Mouse (Mus musculus): ENCODE data around the gene Kri1.
"Not testable (repeated sequence)": the region's sequence is repeated elsewhere in the genome, so short reads cannot be mapped to it uniquely, and the experiment has no call there.

Kri1 gene

DNA sequence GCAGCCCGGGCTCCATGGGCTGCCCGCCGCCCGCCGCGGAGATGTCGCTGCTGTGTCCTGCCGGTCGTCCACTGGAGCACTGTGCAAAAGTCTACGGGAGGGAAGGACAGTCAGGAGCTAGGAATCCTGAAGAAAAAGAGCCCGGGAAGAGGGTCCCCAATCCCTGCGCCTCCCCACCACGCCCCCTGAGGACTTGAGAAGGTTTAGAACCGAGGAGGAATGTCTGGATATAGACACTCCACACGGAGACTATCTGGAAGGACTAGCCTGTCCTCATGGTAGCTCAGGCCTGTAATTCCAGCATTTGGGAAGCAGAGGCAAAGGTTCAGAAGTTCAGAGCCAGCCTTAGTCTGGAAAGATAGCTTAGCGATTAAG is 42.7 kb downstream of the Kri1 start:
- intact Hi-C loops (cut with DNase I), result loop anchor here (10.0 kb wide), 1 partner anchor 110 kb away; no protein-coding TSS in a partner anchor

GRCm38 (mm10) chr9:21244428-21245112 is 43.2 kb downstream of the Kri1 start:
- intact Hi-C loops (cut with DNase I), result loop anchor here (10.0 kb wide), 1 partner anchor 110 kb away; no protein-coding TSS in a partner anchor

DNA sequence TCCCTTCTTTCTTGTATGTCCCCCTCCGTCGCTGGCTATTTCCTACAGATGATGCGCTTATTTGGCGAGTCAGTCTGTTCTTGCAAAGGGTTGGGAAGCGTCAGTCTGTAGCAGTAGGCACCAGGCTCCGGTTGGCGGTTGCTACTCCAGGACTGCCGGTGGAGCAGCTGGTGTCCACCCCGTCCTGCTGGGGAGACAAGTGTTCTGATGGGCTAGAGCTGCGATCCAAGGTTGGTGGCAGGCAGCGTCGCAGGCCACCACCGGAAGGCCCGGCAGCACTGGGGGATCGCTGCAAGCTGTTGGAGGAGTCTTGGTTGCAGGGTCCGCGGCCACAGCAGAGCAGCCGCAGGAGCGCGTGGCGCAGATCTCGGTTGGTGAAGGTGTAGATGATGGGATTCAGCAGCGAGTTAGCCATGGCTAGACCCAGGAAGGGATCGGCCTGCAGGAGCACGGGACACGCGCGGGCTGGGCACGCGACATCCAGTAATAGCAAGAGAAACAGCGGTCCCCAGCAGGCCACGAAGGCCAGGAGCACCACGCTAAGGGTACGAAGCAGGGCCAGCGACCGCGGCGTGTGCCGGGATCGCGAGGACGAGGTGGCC is 43.8 kb downstream of the Kri1 start:
- intact Hi-C loops (cut with DNase I), result loop anchor here (10.0 kb wide), 1 partner anchor 111 kb away; no protein-coding TSS in a partner anchor

DNA sequence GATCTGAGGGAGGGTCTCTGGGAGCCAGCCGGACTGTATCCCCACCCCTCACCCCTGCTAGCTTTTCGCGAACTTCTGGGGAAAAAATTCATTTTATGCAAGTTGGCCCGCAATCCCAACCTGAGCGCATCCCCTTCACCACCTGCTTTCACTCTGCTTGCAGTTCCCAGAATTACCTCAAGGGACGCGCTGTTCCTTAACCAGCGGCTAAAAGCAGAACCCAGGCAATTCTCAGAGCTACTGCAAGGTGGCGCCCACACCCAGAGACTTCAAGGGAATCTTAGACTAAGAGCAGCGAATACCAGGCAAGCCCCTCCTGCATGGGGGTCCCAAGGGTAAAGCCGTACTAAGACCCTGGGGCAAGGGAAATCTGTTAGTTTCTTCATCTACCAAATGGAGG is 46.4 kb downstream of the Kri1 start:
- intact Hi-C loops (cut with DNase I), result loop anchor here (10.0 kb wide), 1 partner anchor 113 kb away; no protein-coding TSS in a partner anchor

DNA sequence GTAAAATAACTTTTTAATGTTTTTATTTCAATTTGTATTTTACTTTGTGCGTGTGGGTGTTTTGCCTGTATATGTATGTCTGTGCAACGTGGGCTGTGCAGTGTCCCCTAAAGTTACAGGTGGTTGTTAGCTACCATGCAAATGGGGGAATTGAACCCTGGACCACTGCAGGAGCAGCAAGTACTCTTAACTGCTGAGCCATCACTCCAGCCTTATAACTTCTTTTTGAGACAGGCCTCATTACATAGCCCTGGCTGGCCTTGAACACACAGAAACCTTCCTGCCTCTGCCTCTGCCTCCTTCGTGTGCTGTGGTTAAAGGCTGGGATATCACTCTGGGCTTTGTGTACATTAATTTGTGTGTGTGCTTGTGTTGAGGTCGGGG is 48.3 kb downstream of the Kri1 start:
- intact Hi-C loops (cut with DNase I), result no loop called here

DNA sequence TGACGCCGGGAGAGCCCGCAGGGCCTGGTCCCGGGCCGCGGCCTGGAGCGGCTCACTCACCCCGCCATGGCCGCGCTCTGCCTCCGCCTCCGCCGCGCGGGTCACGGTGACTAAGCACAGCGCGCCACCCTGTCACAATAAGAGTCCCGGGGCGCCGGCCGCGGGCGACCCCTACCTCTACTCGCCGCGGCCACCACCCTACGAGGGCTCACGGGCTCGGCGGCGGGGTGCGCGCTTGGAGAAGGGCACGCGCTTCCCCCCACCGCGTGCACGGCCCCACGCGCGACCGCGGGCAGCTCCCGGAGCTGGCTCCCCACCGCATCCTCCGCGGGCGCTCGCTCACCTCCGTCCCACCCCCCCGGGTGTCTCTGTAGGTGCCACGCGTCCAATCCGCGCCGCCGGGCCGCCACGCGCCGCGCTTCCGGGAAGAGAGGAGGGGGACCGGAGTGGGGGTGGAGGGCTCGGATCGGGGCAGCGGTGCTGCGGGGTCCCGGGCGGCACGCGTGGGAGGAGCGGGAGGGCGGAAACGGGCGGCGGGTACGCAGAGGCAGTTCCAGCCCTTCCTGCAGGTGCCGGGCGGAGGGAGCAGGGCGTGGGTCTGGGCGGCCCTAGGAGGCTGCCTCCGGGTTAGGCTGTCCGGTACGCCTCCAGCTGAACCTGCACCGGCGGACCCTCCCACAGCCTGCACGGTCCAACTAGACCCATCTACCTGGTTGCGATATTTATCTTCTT is 48.9 kb downstream of the Kri1 start, which contains the start of gene Keap1:
Gene Keap1, minus strand, starts transcription at position 629 of the 732 bp plus-strand sequence.
- intact Hi-C loops (cut with DNase I), result no loop called here

GRCm38 (mm10) chr9:21238004-21238732 is 49.6 kb downstream of the Kri1 start:
- intact Hi-C loops (cut with DNase I), result no loop called here

DNA sequence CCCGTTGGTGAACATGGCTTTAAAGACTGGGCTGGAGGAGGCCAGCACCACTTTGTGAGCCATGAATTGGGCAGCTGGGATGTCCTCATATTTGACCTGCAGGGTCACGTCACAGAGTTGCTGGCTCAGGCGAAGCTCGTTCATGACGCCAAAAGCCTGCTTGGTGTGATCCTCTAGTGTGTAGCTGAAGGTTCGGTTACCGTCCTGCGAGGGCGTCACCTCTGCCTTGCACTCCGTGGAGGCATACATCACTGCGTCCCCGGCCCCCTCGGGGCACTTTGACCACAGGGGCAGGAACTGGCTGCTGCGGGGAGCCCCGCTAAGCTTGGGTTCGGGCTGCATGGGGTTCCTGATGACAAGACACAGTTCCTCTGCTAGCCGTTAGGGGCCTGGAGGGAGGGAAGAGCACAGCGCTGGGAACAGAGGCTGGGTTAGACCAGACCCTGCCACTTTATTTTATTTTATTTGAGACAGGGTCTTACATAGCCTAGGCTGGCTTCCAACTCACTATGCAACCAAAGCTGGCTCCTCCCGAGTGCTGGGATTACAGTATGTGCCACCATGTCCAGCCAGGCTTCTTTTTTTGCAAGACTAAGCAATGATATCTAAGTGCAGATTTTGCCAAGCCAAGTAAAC is 50.3 kb downstream of the Kri1 start:
- intact Hi-C loops (cut with DNase I), result no loop called here

- intact Hi-C loops (cut with DNase I), result no loop called here
Observed at GRCm38 (mm10) chr9:21236991-21237367, 50.8 kb downstream of the Kri1 start.

DNA sequence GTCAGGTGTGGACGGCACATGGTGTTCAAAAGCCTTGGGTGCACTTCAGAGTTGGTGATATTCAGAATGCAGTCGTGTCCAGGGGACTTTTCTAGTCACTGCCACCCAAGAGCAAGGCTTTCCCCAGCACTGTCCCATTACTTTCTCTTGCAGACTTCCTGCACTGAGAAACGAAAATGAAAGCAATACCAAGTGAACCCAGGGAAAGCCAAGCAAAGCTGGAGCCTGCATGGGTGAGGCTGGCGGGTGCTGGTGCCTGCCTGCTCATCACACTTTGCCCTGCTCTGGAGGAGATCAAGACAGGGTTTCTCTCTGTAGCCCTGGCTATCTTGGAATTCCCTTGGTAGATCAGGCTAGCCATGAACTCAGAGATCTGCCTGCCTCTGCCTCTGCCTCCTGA is 52.4 kb downstream of the Kri1 start:
- intact Hi-C loops (cut with DNase I), result no loop called here

GRCm38 (mm10) chr9:21233805-21234204 is 54.0 kb downstream of the Kri1 start:
- intact Hi-C loops (cut with DNase I), result no loop called here

DNA sequence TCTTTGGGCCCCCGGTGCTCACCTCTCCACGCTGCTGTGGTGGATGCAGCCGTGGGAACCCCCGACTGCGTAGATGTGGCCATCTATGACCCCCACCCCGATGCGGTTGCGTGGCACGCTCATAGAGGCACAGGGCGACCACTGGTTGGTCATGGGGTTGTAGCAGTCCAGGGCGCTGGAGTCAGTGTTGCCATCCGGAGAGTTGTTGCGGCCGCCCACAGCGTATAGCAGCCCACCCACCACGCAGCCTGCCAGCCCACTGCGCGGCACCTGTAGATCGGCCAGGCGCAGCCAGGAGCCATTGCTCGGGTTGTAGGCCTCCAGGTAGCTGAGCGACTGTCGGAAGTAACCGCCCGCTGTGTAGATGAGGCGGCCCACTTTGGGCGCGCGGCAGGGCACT is 54.4 kb downstream of the Kri1 start:
- intact Hi-C loops (cut with DNase I), result no loop called here

DNA sequence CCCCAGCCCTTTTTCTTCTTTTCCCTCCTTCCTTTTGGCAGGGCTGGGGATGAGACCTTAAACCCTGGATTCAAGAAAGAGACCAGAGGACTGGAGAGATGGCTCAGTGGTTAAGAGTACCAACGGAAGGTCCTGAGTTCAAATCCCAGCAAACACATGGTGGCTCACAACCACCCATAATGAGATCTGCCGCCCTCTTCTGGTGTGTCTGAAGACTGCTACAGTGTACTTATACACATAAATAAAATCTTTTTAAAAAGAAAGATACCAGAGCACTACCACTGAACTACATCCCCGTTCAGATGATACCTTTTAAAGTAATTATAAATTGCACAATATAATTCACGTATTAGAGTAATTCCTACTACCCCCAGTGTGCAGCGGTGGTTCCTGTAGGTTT is 54.9 kb downstream of the Kri1 start:
- intact Hi-C loops (cut with DNase I), result no loop called here

GRCm38 (mm10) chr9:21231551-21231950 is 56.2 kb downstream of the Kri1 start:
- intact Hi-C loops (cut with DNase I), result no loop called here

DNA sequence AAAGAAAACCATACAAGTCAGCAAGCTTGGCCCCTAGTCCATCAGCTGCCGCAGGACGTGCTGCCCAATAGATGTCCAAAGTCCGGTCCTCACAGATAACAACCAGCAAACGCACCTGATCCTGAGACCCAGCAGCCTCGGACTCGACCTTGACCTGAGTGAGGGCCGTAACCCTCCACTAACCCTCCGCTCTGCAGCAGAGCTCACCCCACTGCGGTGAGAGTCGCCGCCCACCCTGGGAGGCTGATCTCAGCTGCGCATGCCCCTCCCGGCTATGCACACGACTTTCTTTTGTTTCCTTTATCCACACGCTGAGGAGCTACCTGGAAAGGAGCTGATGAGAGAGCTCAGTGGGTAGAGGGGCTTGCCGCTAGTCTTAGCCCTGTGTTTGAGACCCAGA is 60.4 kb downstream of the Kri1 start:
- intact Hi-C loops (cut with DNase I), result no loop called here

DNA sequence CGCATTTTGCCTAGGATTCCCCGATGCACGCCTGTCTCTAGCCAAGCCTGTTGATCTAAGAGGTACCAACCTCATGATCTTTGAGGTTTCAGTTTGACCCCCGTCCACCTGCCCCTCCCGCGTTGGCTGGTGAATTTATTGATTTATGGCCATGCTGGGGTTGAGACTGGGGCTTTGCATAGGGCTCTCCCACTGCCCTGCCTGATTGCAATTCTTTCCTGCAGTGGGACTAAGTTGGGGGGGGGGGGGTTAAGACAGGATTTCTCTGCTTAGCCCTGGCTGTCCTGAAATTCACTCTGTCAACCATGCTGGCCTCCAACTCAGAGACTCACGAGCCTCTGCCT is 62.4 kb downstream of the Kri1 start:
- intact Hi-C loops (cut with DNase I), result no loop called here

DNA sequence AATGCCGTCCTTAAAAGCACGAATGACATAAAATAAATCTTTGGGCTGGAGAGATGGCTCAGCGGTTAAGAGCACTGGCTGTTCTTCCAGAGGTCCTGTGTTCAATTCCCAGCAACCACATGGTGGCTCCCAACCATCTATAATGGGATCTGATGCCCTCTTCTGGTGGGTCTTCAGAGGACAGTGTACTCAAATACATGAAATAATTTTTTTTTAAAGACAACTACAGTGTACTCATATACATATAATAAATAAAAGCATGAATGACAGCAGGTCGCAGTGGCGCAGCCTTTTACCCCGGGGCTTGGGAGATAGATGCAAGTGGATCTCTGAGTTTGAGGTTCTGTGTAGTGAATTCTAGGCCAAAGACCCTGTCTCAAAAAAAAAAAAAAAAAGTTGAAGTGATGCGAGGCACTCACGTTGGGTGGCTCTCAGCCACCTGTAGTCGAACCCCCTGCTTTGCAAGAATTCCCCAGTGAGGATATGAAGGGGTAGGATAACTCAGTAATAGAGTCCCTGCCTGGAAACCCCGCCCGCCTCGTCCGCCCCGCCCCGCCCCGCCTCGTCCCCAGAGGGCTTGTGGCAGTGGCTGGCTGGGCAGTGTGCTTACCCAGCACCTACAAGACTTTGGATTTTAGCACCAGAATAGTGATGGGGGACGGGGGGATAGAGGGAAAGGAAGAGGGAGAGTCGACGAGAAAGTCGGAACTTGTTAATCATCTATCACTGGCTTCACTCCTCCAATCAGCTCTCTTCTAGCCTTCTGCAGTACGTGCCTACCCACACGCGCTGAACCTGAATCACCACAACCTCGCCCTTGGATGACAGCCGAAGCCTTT is 63.0 kb downstream of the Kri1 start:
- intact Hi-C loops (cut with DNase I), result no loop called here

DNA sequence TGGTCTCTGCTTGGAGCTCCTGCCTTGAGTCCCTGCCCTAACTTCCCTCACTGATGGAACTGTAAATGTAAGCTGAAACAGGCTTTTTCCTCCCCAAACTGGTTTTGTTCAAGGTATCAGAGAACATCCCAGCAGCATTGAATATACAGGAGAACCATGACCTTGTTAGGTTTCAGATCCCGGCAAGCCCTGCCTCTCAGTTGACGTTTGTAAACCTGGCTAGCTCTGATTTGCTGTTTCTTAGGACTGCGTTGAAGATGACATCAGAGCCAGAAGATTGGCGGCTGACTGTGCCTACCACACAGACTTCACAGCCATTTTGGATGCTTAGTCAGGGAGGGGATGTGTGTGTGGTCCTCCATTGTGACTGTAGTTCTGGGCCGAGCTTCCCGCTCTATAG is 63.9 kb downstream of the Kri1 start:
- intact Hi-C loops (cut with DNase I), result no loop called here

DNA sequence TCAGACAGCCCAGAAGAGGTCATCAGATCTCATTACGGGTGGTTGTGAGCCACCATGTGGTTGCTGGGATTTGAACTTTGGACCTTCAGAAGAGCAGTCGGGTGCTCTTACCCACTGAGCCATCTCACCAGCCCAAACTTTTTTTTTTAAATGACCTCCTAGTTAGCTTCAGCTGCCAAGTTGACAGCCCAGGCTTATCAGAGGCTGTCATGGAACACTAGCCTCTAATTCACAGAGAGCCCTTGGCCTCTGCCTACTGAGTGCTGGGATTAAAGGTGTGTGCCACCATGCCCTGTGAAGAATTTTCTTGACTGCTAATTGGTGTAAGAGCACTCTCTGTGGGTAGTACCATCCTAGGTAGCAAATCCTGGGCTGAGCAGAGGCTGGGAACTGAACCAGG is 64.3 kb downstream of the Kri1 start:
- intact Hi-C loops (cut with DNase I), result not testable (repeated sequence)
